Mouse (Mus musculus) intestine, postnatal 0 days (tissue): Measurements from ENCODE around the gene Sec22a. TPM values are rescaled to one million over a fixed set of nuclear protein-coding genes. Genes with fewer than 3 reads are reported as not detected.

Experiments used
- ATAC-seq: fragments of 200-750 bp; cut with Nextera tagmentation; 2 replicates; pipeline ENCODE4 v1.8.0; 2017; ENCODE audit warnings: mild to moderate bottlenecking, moderate TSS enrichment, moderate library complexity
- H3K27ac ChIP-seq: fragments of 300-500 bp; sonication (generic); 2 replicates; pipeline ENCODE4 v1.5.1; 2014; ENCODE audit warnings: mild to moderate bottlenecking, low read depth, low read length, moderate library complexity
- H3K27me3 ChIP-seq: fragments of 300-500 bp; sonication (generic); replicated peaks from 2 replicates; pipeline ENCODE4 v1.6.1; 2014; ENCODE audit warnings: low read length, mixed read lengths; ENCODE audit not compliant: control insufficient read depth, insufficient read depth
- H3K36me3 ChIP-seq: fragments of 300-500 bp; sonication (generic); 2 replicates; pipeline ENCODE4 v1.6.1; 2014; ENCODE audit warnings: mild to moderate bottlenecking, moderate library complexity; ENCODE audit not compliant: control insufficient read depth, insufficient read depth
- H3K4me1 ChIP-seq: fragments of 300-500 bp; sonication (generic); replicated peaks from 2 replicates; pipeline ENCODE4 v1.6.1; 2014; ENCODE audit warnings: antibody characterized with exemption, low read length, mixed read lengths; ENCODE audit not compliant: control insufficient read depth, insufficient read depth
- H3K4me2 ChIP-seq: fragments of 300-500 bp; sonication (generic); replicated peaks from 2 replicates; pipeline ENCODE4 v1.6.1; 2014; ENCODE audit warnings: low read depth, mild to moderate bottlenecking, moderate library complexity
- H3K4me3 ChIP-seq: fragments of 300-500 bp; sonication (generic); 2 replicates; pipeline ENCODE4 v1.5.1; 2014; ENCODE audit warnings: low read depth, low read length
- H3K9ac ChIP-seq: fragments of 300-500 bp; sonication (generic); 2 replicates; pipeline ENCODE4 v1.6.1; 2014; ENCODE audit warnings: mild to moderate bottlenecking, low read depth, low read length
- H3K9me3 ChIP-seq: fragments of 300-500 bp; sonication (generic); 2 replicates; pipeline ENCODE4 v1.6.1; 2016; ENCODE audit warnings: mixed run types; ENCODE audit not compliant: control insufficient read depth
- CTCF ChIP-seq: sonication (generic); IDR thresholded peaks from 2 replicates; pipeline ENCODE4 v1.5.1; 2016; ENCODE audit warnings: low read depth, mild to moderate bottlenecking, control low read depth, antibody characterized with exemption, moderate library complexity
- WGBS: fragments of 180-500 bp; shearing (Covaris S2); extraction: QIAGEN DNeasy Blood & Tissue Kit; methylation state at CpG from one replicate; pipeline ENCODE4 v1.1.7; 2014; 5-methylcytosine and 5-hydroxymethylcytosine counted together
- polyA plus RNA-seq: library from polyadenylated mRNA; unstranded; fragments of >200 nt; fragmentation: Nextera tagmentation; extraction: Ambion mirVana; gene quantifications from 2 replicates; pipeline ENCODE4 v1.2.1, GENCODE M21; 2015

Sec22a gene
- polyA plus RNA-seq, 1 experiment from 2014 or later: 58.1 TPM

DNA sequence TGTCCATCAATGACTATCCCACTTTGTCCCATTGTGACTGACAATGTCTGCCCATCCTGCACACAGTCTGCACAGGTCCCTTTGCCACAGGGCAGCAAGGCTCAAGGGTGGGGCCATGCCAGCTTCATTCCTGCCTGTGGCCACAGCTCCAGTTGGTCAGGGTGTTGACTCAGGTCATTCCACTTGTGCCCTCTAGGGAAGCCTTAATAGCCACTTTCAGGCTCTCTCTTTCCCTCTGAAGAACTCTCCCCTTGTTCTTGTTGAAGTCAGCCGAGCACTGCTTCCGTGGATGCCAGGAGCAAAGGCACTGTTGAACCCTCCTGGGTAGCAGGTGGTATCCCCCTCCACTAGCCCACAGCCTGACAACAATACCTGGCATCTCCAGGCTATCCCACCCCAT, 81.3 kb downstream of the Sec22a start:
- WGBS: 85% methylated on average over 2 of the region's 2 CpGs
- ATAC-seq: no peak
- H3K36me3 ChIP-seq: no peaks in the 10 kb centered on the region; the same call in 1 of the 2 replicates

DNA sequence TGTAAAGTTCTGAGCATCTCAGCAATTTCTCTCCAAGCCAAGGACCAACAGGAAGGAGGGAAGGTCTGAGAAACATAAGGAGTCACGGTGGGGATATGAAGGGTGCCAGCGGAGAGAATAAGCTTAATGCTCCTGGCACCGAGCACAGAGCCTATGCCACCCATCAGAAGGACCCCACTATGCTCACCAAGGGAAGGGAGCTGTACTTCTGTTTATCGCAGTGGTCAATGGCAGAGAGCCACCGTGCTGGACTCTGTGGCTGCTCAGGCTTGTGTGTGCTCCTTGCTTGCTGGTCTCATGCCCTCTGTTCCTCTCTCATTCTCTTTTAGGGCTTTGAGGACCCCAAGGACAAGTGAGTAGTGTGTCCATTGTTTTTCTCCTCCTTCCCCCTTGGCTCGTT, 85.6 kb downstream of the Sec22a start:
- no peak overlapping the region for H3K4me3 ChIP-seq
- H3K36me3 ChIP-seq: no peaks in the 10 kb centered on the region; the same call in 1 of the 2 replicates
- H3K4me2 ChIP-seq: no peak overlapping the region
- H3K9me3 ChIP-seq: no peaks in the 10 kb centered on the region
- no peak for ATAC-seq
- no peaks in the 10 kb centered on the region for H3K4me1 ChIP-seq
- H3K27me3 ChIP-seq: no peaks in the 10 kb centered on the region
- WGBS: 80% methylated on average over 6 of the region's 6 CpGs
- no peak overlapping the region for H3K27ac ChIP-seq
- H3K9ac ChIP-seq: no peak overlapping the region
- TF ChIP-seq CTCF: no peak

More for the DNA sequence above, 81.3 kb downstream of the Sec22a start:
- Histone ChIP-seq H3K27ac (no peak overlapping the region), H3K4me2 (no peak overlapping the region), H3K27me3 (no peaks in the 10 kb centered on the region), H3K9me3 (no peaks in the 10 kb centered on the region), H3K4me3 (no peak overlapping the region), H3K9ac (no peak overlapping the region), H3K4me1 (no peaks in the 10 kb centered on the region)
- no peak for TF ChIP-seq CTCF

DNA sequence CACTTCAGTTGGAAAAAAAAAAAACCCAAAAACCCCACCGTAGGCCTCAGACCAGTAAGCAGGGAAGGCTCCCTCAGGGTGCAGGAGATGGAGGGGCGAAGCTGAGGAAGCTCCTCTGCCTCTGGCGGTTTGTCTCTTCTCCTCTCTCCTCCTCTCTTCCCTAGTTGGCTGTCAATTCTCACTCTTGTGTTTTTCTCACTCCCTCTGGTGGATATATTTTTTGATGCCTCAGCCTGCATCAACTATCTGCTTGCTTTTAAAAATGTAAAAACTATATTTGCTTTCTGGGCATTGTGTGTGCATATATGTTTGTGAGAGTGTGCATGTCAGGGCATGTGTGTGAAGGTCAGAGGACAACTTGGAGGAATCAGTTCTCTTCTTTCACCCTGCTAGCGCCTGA, 91.3 kb downstream of the Sec22a start:
- TF ChIP-seq CTCF: peak; percentile 53
- Histone ChIP-seq H3K36me3 (no peaks in the 10 kb centered on the region), H3K9ac (no peak overlapping the region), H3K27ac (no peak overlapping the region), H3K4me2 (no peak overlapping the region), H3K4me3 (no peak overlapping the region), H3K4me1 (no peaks in the 10 kb centered on the region), H3K9me3 (no peaks in the 10 kb centered on the region), H3K27me3 (no peaks in the 10 kb centered on the region)
- 72% methylated on average over 4 of the region's 4 CpGs for WGBS
- ATAC-seq: no peak

DNA sequence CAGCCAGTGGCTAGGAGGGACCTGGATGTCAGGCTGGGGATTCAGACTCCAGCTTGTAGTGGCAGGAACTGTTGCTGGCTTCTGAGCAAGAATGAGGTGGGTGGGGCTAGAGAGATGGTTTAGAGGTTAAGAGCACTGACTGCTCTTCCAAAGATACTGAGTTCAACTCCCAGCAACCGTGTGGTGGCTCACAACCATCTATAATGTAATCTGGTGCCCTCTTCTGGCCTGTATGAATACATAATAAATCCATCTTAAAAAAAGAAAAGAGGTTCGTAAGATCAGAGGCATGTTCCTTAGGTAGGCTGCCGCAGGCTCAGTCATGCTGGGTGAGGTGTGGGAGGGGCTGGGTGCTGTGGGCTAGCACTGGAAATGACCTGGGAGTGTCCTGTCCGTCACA, 92.1 kb downstream of the Sec22a start:
- no peak for ATAC-seq
- Histone ChIP-seq H3K4me1 (no peaks in the 10 kb centered on the region), H3K4me3 (no peak overlapping the region), H3K27ac (no peak overlapping the region), H3K36me3 (no peaks in the 10 kb centered on the region), H3K9ac (no peak overlapping the region), H3K4me2 (no peak overlapping the region), H3K9me3 (no peaks in the 10 kb centered on the region), H3K27me3 (no peaks in the 10 kb centered on the region)
- 42% methylated on average over 4 of the region's 4 CpGs for WGBS
- peak; percentile 52 for TF ChIP-seq CTCF

DNA sequence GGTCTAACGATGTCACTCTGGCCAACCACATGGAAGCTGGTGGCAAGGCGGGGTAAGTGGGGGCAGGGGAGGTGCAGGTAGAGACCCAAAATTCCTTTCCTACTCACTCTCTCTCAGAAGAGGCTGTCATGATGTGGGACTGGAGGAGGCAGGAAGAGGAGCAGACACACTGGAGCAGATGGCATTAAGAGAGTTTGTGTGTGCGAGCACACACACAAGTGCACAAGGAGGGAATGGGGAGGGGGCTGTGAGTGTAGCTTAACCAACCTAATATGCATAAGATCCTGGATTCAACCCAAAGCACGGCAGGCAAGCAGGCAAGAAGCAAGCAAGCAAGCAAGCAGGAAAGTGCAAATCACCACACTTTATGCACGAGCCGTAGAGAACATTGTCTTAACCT, 92.8 kb downstream of the Sec22a start:
- Histone ChIP-seq H3K36me3 (no peaks in the 10 kb centered on the region), H3K4me3 (no peak overlapping the region), H3K27ac (no peak overlapping the region), H3K9me3 (no peaks in the 10 kb centered on the region), H3K27me3 (no peaks in the 10 kb centered on the region), H3K4me2 (no peak overlapping the region), H3K9ac (no peak overlapping the region), H3K4me1 (no peaks in the 10 kb centered on the region)
- TF ChIP-seq CTCF: no peak
- ATAC-seq: no peak
- WGBS: 75% methylated on average over 6 of the region's 6 CpGs

DNA sequence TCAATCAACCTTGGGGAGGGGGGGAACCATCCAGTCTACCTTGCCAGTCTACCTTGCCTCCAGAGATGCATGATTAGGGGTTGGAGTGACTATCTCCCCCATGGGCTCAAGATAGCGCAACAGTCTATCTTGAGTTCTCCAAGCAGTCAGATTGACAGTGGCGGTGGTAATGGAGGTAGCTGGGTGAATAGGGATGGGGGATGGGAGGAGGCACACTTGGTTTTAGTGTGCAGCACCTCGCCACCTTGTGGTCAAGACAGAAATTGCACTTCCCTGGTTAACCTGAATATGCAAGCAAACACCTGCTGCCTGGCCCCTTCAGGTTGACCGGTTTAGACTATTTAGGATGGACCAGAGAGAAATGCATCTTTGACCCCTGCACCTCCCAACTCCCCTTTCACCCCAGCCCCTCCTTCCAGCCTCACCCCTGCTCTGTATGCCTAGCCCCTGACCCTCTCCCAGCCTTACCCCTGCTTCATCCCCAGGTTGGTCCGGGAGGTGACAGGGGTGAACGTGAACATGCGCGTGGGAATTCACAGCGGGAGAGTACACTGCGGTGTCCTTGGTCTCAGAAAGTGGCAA, 93.3 kb downstream of the Sec22a start:
- 39% methylated on average over 10 of the region's 10 CpGs for WGBS
- H3K27ac ChIP-seq: no peak overlapping the region
- TF ChIP-seq CTCF: peak; percentile 94
- H3K4me2 ChIP-seq: no peak overlapping the region
- peak; percentile 43; the same call in 1 of the 2 replicates for ATAC-seq
- no peaks in the 10 kb centered on the region for H3K4me1 ChIP-seq
- no peaks in the 10 kb centered on the region for H3K36me3 ChIP-seq
- H3K27me3 ChIP-seq: no peaks in the 10 kb centered on the region
- no peaks in the 10 kb centered on the region for H3K9me3 ChIP-seq
- H3K9ac ChIP-seq: no peak overlapping the region
- H3K4me3 ChIP-seq: no peak overlapping the region

Other genes starting within 250 kb of the Sec22a start
- 1.8 and 2.0 TPM in 2 replicates for gene Adcy5, start 209.0 kb downstream of the Sec22a start, polyA plus RNA-seq
- gene Pdia5, start 127.0 kb upstream of the Sec22a start, polyA plus RNA-seq: 19.6 and 24.4 TPM in 2 replicates
- 0.90 and 0.99 TPM in 2 replicates for gene Sema5b, start 177.2 kb upstream of the Sec22a start, polyA plus RNA-seq